Mouse (Mus musculus) heart, postnatal 0 days (tissue): Measurements from ENCODE around the gene Zdhhc21.

Experiments
- CTCF ChIP-seq: IDR thresholded peaks from 2 replicates; pipeline ENCODE4 v1.5.1; 2016; ENCODE audit warnings: antibody characterized with exemption, control low read depth, low read depth
- EP300 ChIP-seq: IDR thresholded peaks from 2 replicates; pipeline ENCODE4 v1.6.1; 2016; ENCODE audit warnings: antibody characterized with exemption, low read depth

- no peak for TF ChIP-seq CTCF
- no peak for TF ChIP-seq EP300
These were observed 25.1 kb upstream of the Zdhhc21 start, which contains the start of gene Cer1 for GRCm38 (mm10) chr4:82884636-82885534.
